Mouse (Mus musculus): ENCODE measurements at regions not wholly inside any gene's neighbourhood (a gene's known extent, or its start where the extent isn't known, plus 50 kb on each side); places are given as distances from the start of the nearest gene placed in this dataset.
A peak's percentile ranks its signal among the peaks of the same experiment; 100 is the strongest.
"Not testable (repeated sequence)": the region's sequence is repeated elsewhere in the genome, so short reads cannot be mapped to it uniquely, and the experiment has no call there.

DNA sequence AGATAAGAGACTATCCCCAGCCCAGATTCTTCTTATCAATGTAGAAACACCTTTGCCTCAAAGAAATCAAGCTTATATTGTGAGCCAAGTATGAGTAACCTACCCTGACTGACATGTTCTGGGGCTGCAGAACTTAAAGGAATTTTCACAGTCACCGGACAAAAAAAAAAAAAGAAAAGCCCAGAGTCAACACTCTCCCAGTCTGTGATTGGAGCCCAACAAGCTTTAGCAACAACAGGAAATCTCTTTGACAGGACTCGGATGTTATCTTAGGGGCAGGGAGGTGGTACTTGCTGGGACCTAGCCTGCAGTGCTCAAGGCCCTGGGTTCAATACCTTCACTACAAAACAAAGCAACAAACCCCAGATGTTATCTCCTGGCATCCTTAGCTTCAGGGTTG, 114.2 kb downstream of the Nectin1 start:
- Histone ChIP-seq H3K27ac (no peak overlapping the region), H3K36me3 (no peaks in the 10 kb centered on the region), H3K27me3 (peaks cover 18% of the 10 kb centered on the region), H3K9me3 (no peaks in the 10 kb centered on the region), H3K4me1 (no peaks in the 10 kb centered on the region), H3K4me3 (no peak overlapping the region), H3K9ac (no peak overlapping the region), H3K4me2 (no peak overlapping the region)
- no peak for ATAC-seq (ENCODE audit: borderline replicate concordance, extremely low read depth, low FRiP score, low TSS enrichment)
- WGBS = 7% methylated on average over 2 of the region's 2 CpGs

DNA sequence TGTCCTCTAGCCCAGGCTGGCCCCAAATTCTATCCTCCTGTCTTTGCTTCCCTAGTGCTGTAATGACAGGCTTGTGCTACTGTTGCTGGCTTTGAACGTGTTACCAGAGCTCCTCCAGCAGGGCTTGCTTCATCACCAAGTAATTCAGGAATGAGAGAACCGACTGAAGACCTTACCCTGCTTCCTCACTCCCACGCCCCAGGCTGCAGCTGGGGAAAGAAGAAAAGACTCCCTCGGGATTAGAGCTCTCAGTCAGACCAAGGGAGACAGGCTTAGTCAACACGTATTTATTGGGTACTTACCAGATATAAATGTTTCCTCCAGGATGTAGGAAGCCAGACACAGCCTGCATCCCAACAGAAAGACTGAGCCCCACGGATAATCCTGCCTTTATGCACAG, 115.0 kb downstream of the Nectin1 start:
- H3K4me2 ChIP-seq = no peak overlapping the region
- H3K27ac ChIP-seq = no peak overlapping the region
- H3K4me1 ChIP-seq = no peaks in the 10 kb centered on the region
- 34% methylated on average over 6 of the region's 6 CpGs for WGBS
- H3K9me3 ChIP-seq = no peaks in the 10 kb centered on the region
- no peak overlapping the region for H3K4me3 ChIP-seq
- H3K9ac ChIP-seq = no peak overlapping the region
- no peaks in the 10 kb centered on the region for H3K36me3 ChIP-seq
- H3K27me3 ChIP-seq = peaks cover 25% of the 10 kb centered on the region
- no peak for ATAC-seq (ENCODE audit: borderline replicate concordance, extremely low read depth, low FRiP score, low TSS enrichment)

GRCm38 (mm10) chr9:43860264-43860663, 116.5 kb downstream of the Nectin1 start:
- Histone ChIP-seq H3K36me3 (no peaks in the 10 kb centered on the region), H3K4me3 (no peak overlapping the region), H3K27ac (no peak overlapping the region), H3K9me3 (no peaks in the 10 kb centered on the region), H3K27me3 (peaks cover 40% of the 10 kb centered on the region), H3K4me1 (peaks cover 6% of the 10 kb centered on the region; the same call in 1 of the 2 replicates), H3K9ac (no peak overlapping the region), H3K4me2 (no peak overlapping the region)
- no peak for ATAC-seq (ENCODE audit: borderline replicate concordance, extremely low read depth, low FRiP score, low TSS enrichment)
- WGBS = 91% methylated on average over 2 of the region's 2 CpGs

- H3K4me3 ChIP-seq = no peak overlapping the region
- H3K4me1 ChIP-seq = peaks cover 6% of the 10 kb centered on the region; the same call in 1 of the 2 replicates
- H3K9ac ChIP-seq = no peak overlapping the region
- no peak overlapping the region for H3K4me2 ChIP-seq
- peaks cover 41% of the 10 kb centered on the region for H3K27me3 ChIP-seq
- H3K27ac ChIP-seq = no peak overlapping the region
- no peaks in the 10 kb centered on the region for H3K9me3 ChIP-seq
- no peak for ATAC-seq (ENCODE audit: borderline replicate concordance, extremely low read depth, low FRiP score, low TSS enrichment)
- H3K36me3 ChIP-seq = no peaks in the 10 kb centered on the region
- WGBS = 43% methylated on average over 10 of the region's 10 CpGs
These were observed 117.6 kb downstream of the Nectin1 start for GRCm38 (mm10) chr9:43861375-43861774.

DNA sequence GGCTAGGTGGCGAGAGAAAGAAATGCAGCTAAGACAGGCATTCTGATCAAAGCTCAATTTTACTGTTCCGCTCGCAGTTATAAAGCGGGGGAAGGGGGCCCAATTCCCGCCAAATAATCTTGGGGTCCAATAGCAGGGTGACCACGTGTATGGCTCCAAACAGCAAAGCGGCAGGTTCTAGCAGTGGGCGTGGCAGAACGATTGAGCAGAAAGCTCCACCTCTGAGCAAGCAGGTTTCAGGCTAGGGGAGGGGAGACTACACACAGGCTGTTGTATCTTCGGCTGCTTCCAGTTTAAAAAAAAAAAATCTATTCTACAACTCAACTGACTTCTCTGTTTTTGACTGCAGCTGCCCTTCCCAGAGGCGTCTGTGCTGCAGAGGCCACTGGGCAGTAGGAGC, 118.2 kb downstream of the Nectin1 start:
- 17% methylated on average over 11 of the region's 11 CpGs for WGBS
- not testable (repeated sequence) for ATAC-seq (ENCODE audit: borderline replicate concordance, extremely low read depth, low FRiP score, low TSS enrichment); H3K4me2 ChIP-seq; H3K4me3 ChIP-seq; H3K4me1 ChIP-seq; H3K9ac ChIP-seq; H3K27ac ChIP-seq; H3K36me3 ChIP-seq; H3K9me3 ChIP-seq
- H3K27me3 ChIP-seq = peaks cover 41% of the 10 kb centered on the region

DNA sequence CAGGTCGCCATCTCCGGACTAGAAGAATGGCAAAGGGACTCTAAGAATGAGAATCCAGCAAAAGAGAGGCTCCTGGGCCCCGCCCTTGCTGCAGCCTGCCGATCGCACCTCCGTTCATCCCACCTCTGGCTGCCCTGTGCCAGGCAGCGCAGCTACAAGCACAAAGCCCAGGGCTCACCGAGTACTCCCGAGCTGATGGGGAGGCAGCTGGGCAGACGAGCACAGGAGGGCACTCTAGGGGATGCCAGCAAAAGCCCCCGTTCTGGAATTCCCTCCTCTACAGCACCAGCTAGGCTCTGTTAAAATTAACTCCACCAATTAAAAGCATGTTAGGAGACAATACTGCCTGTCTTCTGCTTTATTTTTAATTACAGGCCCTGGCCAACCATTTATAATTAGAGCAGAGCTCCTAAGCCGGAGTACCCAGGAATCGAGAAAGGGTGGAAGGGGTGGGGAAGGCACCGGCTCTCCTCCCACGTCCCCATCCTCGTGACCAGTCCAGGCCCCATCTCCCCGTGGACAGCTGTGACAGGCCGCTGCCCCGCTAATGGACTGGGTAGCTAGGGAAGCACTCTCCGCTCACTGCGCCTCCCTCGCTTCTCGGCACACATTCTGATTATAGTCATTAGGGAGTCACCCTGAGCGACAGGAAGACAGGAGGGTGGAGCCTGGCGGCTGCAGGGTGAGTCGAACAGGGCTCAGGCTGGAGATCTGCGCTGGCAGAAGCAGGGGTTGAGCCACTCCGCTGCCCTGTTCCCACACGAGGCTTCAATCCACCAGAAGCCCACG, 120.0 kb downstream of the Nectin1 start:
- WGBS = 4% methylated on average over 30 of the region's 30 CpGs

DNA sequence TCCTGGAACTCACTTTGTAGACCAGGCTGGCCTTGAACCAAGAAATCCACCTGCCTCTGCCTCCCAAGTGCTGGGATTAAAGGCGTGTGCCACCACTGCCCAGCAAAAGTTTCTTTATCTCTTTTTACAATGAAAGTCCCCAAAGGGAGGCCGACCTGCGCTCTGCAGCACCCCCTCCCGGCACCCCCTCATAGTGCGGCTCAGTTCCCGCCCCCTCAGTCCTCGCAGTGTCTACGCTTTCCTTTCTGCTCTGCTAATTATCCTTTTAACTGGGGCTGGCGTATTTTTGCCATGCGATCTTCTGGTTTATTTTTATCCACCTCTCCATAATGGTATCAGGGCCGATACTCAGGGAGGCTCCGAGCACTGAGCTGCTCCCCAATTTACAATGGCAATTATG, 123.0 kb downstream of the Nectin1 start:
- H3K4me3 ChIP-seq = no peak overlapping the region
- H3K4me1 ChIP-seq = peaks cover 6% of the 10 kb centered on the region; the same call in 1 of the 2 replicates
- H3K9me3 ChIP-seq = no peaks in the 10 kb centered on the region
- ATAC-seq (ENCODE audit: borderline replicate concordance, extremely low read depth, low FRiP score, low TSS enrichment) = no peak
- H3K9ac ChIP-seq = no peak overlapping the region
- peaks cover 35% of the 10 kb centered on the region for H3K27me3 ChIP-seq
- H3K36me3 ChIP-seq = no peaks in the 10 kb centered on the region
- no peak overlapping the region for H3K4me2 ChIP-seq
- no peak overlapping the region for H3K27ac ChIP-seq
- WGBS = 70% methylated on average over 12 of the region's 12 CpGs

More for the DNA sequence above, 120.0 kb downstream of the Nectin1 start:
- peak; percentile 39; the same call in 1 of the 2 replicates for ATAC-seq (ENCODE audit: borderline replicate concordance, extremely low read depth, low FRiP score, low TSS enrichment)
- H3K36me3 ChIP-seq = no peaks in the 10 kb centered on the region
- H3K4me2 ChIP-seq = peak overlapping the region; percentile 42
- peak overlapping the region; percentile 1; the same call in 1 of the 2 replicates for H3K4me3 ChIP-seq
- H3K27me3 ChIP-seq = peaks cover 41% of the 10 kb centered on the region
- no peaks in the 10 kb centered on the region for H3K9me3 ChIP-seq
- H3K4me1 ChIP-seq = peaks cover 6% of the 10 kb centered on the region; the same call in 1 of the 2 replicates
- H3K27ac ChIP-seq = no peak overlapping the region
- H3K9ac ChIP-seq = no peak overlapping the region

DNA sequence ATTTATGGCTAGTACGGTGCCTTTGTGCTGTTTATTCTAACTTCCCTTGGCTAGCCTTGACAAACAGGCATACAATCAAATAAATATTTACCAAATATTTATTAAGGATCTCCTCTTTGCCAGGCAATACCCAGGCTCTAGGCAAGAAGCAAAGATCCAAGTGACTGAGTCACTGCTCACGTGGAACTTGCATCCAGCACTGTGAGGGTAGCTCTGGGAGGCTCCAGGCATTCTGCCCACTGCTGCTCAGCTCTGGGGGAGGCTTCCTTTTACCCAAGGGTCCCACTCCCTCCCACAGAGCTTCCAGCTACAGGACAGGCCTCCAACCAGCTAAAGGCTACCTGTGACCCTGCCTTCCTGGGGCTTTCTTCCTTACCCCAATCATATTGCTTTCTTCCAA, 130.1 kb downstream of the Nectin1 start:
- no peak overlapping the region for H3K4me3 ChIP-seq

DNA sequence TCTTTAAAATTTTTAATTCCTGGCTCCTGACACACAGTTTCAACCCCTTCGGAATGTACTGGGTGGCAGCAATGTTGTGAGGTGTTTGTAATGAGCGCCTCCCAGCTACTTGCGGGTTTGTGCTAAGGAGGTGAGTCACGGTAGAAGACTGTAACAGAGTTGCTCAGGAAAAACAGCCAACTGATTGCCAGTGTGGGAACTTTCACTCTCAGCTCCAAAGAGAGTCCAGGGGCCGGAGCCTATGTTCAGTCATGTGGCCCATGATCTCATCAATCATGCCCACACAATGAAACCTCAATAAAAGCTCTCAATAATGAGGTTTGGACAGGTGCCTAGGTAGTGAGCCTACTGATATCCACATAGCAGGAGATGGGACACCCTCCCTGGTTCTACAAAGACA, 130.5 kb downstream of the Nectin1 start:
- Histone ChIP-seq H3K9ac (no peak overlapping the region), H3K4me3 (no peak overlapping the region), H3K27me3 (peaks cover 23% of the 10 kb centered on the region), H3K9me3 (no peaks in the 10 kb centered on the region), H3K27ac (no peak overlapping the region), H3K36me3 (no peaks in the 10 kb centered on the region), H3K4me1 (peaks cover 2% of the 10 kb centered on the region; the same call in 1 of the 2 replicates), H3K4me2 (no peak overlapping the region)
- 83% methylated on average over 5 of the region's 5 CpGs for WGBS
- ATAC-seq (ENCODE audit: borderline replicate concordance, extremely low read depth, low FRiP score, low TSS enrichment) = no peak

More for the DNA sequence above, 130.1 kb downstream of the Nectin1 start:
- H3K4me1 ChIP-seq = no peaks in the 10 kb centered on the region; the same call in 1 of the 2 replicates
- no peak for ATAC-seq (ENCODE audit: borderline replicate concordance, extremely low read depth, low FRiP score, low TSS enrichment)
- H3K27me3 ChIP-seq = peaks cover 18% of the 10 kb centered on the region
- H3K36me3 ChIP-seq = no peaks in the 10 kb centered on the region
- no peak overlapping the region for H3K9ac ChIP-seq
- WGBS = 59% methylated on average over 2 of the region's 2 CpGs
- no peaks in the 10 kb centered on the region for H3K9me3 ChIP-seq
- H3K27ac ChIP-seq = no peak overlapping the region
- H3K4me2 ChIP-seq = no peak overlapping the region

GRCm38 (mm10) chr9:43879220-43879968, 135.6 kb downstream of the Nectin1 start:
- Histone ChIP-seq H3K4me3 (0 out of 2 replicates have a peak overlapping the region, but pooled peaks have one; percentile 18), H3K4me1 (peaks cover 10% of the 10 kb centered on the region; the same call in 1 of the 2 replicates), H3K36me3 (no peaks in the 10 kb centered on the region), H3K9ac (no peak overlapping the region), H3K27me3 (peaks cover 55% of the 10 kb centered on the region), H3K9me3 (no peaks in the 10 kb centered on the region), H3K27ac (no peak overlapping the region), H3K4me2 (peak overlapping the region; percentile 37)
- no peak for ATAC-seq (ENCODE audit: borderline replicate concordance, extremely low read depth, low FRiP score, low TSS enrichment)
- WGBS = 2% methylated on average over 24 of the region's 24 CpGs

- no peak overlapping the region for H3K27ac ChIP-seq
- H3K4me3 ChIP-seq = peak overlapping the region; percentile 18
- no peak for ATAC-seq (ENCODE audit: borderline replicate concordance, extremely low read depth, low FRiP score, low TSS enrichment)
- H3K27me3 ChIP-seq = peaks cover 55% of the 10 kb centered on the region
- H3K9ac ChIP-seq = no peak overlapping the region
- H3K4me2 ChIP-seq = peak overlapping the region; percentile 37
- no peaks in the 10 kb centered on the region for H3K9me3 ChIP-seq
- H3K4me1 ChIP-seq = peaks cover 10% of the 10 kb centered on the region; the same call in 1 of the 2 replicates
- under 1% methylated on average over 26 of the region's 26 CpGs for WGBS
- no peaks in the 10 kb centered on the region for H3K36me3 ChIP-seq
These were observed 136.2 kb downstream of the Nectin1 start for GRCm38 (mm10) chr9:43879969-43880396.

DNA sequence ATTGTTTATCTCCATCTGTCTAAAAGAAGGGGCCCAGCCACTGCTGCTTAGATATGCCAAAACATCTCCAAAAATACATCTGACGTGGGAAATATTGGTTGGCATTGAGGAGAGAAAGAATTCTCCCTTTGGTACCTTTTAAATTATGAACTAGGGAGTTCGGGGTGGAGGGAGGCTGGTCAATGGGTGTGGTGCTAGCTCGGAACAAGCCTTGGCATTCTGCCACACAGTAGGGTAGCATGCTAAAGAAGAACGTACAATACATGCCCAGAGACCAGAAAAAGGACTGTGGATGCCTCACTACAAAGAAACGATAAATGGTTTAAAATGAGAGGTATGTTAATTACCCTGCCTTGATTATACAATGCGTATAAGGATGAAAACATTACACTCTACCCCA, 149.3 kb downstream of the Nectin1 start:
- H3K9ac ChIP-seq = no peak overlapping the region
- ATAC-seq (ENCODE audit: borderline replicate concordance, extremely low read depth, low FRiP score, low TSS enrichment) = no peak
- H3K4me1 ChIP-seq = no peaks in the 10 kb centered on the region
- no peaks in the 10 kb centered on the region for H3K9me3 ChIP-seq
- no peak overlapping the region for H3K4me3 ChIP-seq
- H3K27me3 ChIP-seq = peaks cover 5% of the 10 kb centered on the region; the same call in 1 of the 2 replicates
- no peak overlapping the region for H3K27ac ChIP-seq
- 52% methylated on average over 6 of the region's 6 CpGs for WGBS
- no peaks in the 10 kb centered on the region for H3K36me3 ChIP-seq
- H3K4me2 ChIP-seq = no peak overlapping the region
